Mouse (Mus musculus): ENCODE measurements around the gene Ngef. TPM values are rescaled to one million over a fixed set of nuclear protein-coding genes. Genes with fewer than 3 reads are reported as not detected.

Gene Ngef
- polyA plus RNA-seq, 1 experiment from 2014 or later = 36.4 TPM

DNA sequence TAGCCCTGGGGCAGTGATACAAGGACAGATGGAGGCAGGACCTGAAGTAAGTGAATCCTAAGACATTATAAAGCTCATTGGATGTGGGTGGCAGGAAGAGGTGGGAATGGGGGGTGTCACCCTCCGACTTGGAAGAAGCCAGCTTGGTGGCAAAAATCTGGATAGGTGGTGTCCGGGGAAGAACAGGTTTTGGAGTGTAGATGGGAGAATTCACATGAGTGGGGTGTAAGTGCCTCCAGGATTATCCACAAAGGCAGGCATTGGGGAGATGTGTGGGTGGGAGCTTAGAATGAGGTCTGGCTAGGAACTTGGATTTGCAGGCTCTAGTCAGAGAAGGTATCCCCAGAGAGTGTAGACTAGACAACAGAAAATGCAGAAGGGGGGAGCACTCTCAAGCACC is 31.6 kb upstream of the Ngef start:
- no peak for ATAC-seq
- Histone ChIP-seq H3K27ac (ENCODE audit: low read length) (no peak overlapping the region), H3K4me1 (replicated peaks; ENCODE audit: control insufficient read depth, insufficient read depth, low read length) (peaks cover 4% of the 10 kb centered on the region; the same call in 1 of the 2 replicates), H3K27me3 (replicated peaks; ENCODE audit: control insufficient read depth, insufficient read depth, low read length) (no peaks in the 10 kb centered on the region), H3K9ac (replicated peaks; ENCODE audit: low read depth, low read length) (no peak overlapping the region), H3K9me3 (ENCODE audit: control insufficient read depth, low read length) (no peaks in the 10 kb centered on the region), H3K36me3 (ENCODE audit: control insufficient read depth, insufficient read depth) (no peaks in the 10 kb centered on the region), H3K4me2 (ENCODE audit: low read length) (no peak overlapping the region), H3K4me3 (replicated peaks; ENCODE audit: low read length) (no peak overlapping the region)
- 89% methylated on average over 2 of the region's 2 CpGs for WGBS

DNA sequence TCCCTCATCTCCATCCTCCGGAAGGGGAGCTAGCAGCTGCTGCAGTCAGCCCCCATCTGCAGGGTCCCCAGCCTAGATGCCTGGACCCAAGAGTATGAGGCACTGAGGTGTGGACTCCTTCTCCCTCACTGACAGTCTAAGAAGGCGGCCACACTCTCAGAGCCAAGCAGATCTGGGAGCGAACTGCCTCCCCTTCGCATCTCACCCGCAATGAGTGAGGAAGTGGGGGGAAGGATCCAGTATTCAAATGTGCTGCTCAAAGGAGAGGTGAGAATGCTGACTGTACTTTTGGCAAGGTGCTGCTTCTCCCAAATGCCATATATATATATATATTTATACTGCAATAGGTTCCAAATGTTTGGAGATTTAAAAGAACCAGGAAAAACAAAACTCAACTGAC is 29.7 kb upstream of the Ngef start:
- ATAC-seq = no peak
- no peak overlapping the region for H3K4me2 ChIP-seq (ENCODE audit: low read length)
- H3K36me3 ChIP-seq (ENCODE audit: control insufficient read depth, insufficient read depth) = no peaks in the 10 kb centered on the region
- 77% methylated on average over 5 of the region's 5 CpGs for WGBS
- H3K9me3 ChIP-seq (ENCODE audit: control insufficient read depth, low read length) = no peaks in the 10 kb centered on the region
- H3K27ac ChIP-seq (ENCODE audit: low read length) = no peak overlapping the region
- H3K4me3 ChIP-seq (replicated peaks; ENCODE audit: low read length) = no peak overlapping the region
- H3K9ac ChIP-seq (replicated peaks; ENCODE audit: low read depth, low read length) = no peak overlapping the region
- H3K27me3 ChIP-seq (replicated peaks; ENCODE audit: control insufficient read depth, insufficient read depth, low read length) = no peaks in the 10 kb centered on the region
- peaks cover 2% of the 10 kb centered on the region; the same call in 1 of the 2 replicates for H3K4me1 ChIP-seq (replicated peaks; ENCODE audit: control insufficient read depth, insufficient read depth, low read length)

DNA sequence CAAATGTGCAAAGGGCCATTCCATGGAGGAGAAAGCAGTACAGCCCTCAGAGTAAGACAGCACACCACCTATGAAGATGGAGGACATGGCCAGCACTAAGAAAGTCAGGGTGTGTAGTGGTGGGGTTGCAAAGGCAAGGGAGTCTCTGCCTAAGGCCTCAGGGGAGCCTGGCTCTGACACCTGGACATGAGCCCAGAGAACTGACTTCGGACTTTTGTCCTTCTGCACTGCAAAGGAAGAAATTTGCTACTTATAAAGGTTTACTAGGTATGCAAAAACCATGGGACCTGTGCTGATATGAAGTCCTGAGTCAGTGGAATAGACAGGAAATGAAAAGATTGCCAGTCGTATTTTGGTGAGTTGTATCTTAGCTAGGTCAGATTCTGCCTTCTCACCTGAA is 28.1 kb upstream of the Ngef start:
- WGBS = 82% methylated on average over 2 of the region's 2 CpGs
- no peaks in the 10 kb centered on the region for H3K36me3 ChIP-seq (ENCODE audit: control insufficient read depth, insufficient read depth)
- H3K4me1 ChIP-seq (replicated peaks; ENCODE audit: control insufficient read depth, insufficient read depth, low read length) = no peaks in the 10 kb centered on the region
- H3K4me3 ChIP-seq (replicated peaks; ENCODE audit: low read length) = no peak overlapping the region
- no peak overlapping the region for H3K27ac ChIP-seq (ENCODE audit: low read length)
- no peaks in the 10 kb centered on the region for H3K27me3 ChIP-seq (replicated peaks; ENCODE audit: control insufficient read depth, insufficient read depth, low read length)
- no peak for ATAC-seq
- H3K4me2 ChIP-seq (ENCODE audit: low read length) = no peak overlapping the region
- no peak overlapping the region for H3K9ac ChIP-seq (replicated peaks; ENCODE audit: low read depth, low read length)
- H3K9me3 ChIP-seq (ENCODE audit: control insufficient read depth, low read length) = no peaks in the 10 kb centered on the region

DNA sequence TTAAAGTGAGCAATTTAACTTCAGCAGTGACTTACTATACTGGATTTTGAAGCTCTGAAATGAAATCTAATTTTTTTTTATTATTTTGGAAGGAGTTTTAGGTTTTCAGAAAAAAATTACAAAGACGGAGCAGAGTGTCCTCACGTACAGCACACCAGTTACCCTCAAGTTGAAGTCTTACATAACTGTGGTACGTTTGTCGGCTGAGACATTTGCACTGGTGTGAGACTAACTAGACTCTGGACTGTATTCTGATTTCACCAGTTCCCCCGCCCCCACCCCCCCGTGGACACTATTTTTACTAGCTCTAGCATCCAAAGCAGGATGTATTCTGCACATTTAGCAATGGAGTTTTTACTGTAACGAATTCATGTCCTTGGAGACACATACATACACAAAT is 26.9 kb upstream of the Ngef start:
- H3K36me3 ChIP-seq (ENCODE audit: control insufficient read depth, insufficient read depth) = no peaks in the 10 kb centered on the region
- no peak overlapping the region for H3K9ac ChIP-seq (replicated peaks; ENCODE audit: low read depth, low read length)
- H3K4me2 ChIP-seq (ENCODE audit: low read length) = no peak overlapping the region
- H3K27ac ChIP-seq (ENCODE audit: low read length) = no peak overlapping the region
- H3K4me1 ChIP-seq (replicated peaks; ENCODE audit: control insufficient read depth, insufficient read depth, low read length) = no peaks in the 10 kb centered on the region
- H3K27me3 ChIP-seq (replicated peaks; ENCODE audit: control insufficient read depth, insufficient read depth, low read length) = no peaks in the 10 kb centered on the region
- no peak for ATAC-seq
- no peak overlapping the region for H3K4me3 ChIP-seq (replicated peaks; ENCODE audit: low read length)
- no peaks in the 10 kb centered on the region for H3K9me3 ChIP-seq (ENCODE audit: control insufficient read depth, low read length)
- WGBS = 79% methylated on average over 7 of the region's 7 CpGs

DNA sequence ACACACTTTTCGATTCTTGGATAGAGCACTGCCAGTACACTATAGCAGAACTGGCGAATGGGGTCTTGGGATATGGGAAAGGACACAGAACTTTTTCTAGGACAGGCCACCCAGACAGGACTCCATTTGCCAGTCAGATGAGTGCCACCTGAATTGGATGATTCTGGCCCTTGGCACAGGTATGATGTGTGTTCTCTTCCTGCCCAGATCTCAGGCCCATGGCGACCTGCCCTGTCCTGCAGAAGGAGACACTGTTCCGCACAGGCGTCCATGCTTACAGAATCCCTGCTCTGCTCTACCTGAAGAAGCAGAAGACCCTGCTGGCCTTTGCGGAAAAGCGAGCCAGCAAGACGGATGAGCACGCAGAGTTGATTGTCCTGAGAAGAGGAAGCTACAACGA is 21.0 kb upstream of the Ngef start:
- Histone ChIP-seq H3K9ac (replicated peaks; ENCODE audit: low read depth, low read length) (no peak overlapping the region), H3K4me1 (replicated peaks; ENCODE audit: control insufficient read depth, insufficient read depth, low read length) (no peaks in the 10 kb centered on the region), H3K27me3 (replicated peaks; ENCODE audit: control insufficient read depth, insufficient read depth, low read length) (no peaks in the 10 kb centered on the region), H3K36me3 (ENCODE audit: control insufficient read depth, insufficient read depth) (no peaks in the 10 kb centered on the region), H3K4me2 (ENCODE audit: low read length) (no peak overlapping the region), H3K9me3 (ENCODE audit: control insufficient read depth, low read length) (no peaks in the 10 kb centered on the region), H3K27ac (ENCODE audit: low read length) (no peak overlapping the region), H3K4me3 (replicated peaks; ENCODE audit: low read length) (no peak overlapping the region)
- WGBS = 94% methylated on average over 10 of the region's 10 CpGs
- ATAC-seq = no peak

DNA sequence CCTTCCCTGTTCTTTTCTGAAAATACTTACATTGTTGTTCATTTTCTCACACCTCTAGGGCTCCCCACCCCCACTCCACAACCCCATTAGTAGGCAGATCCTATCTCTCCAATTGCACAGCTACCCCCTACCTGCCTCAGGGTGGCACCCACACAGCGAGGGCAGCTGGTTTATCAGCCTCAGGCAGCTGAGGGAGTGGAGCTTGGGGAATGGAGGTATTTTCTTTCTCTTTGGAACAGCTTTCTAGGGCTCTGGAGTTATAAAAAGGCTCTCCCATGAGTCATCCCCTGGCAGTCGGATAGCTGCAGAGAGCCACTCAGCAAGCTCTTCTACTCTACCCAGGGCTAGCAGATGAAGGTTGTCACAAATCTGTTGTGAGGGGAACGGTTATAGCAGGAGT is 20.6 kb upstream of the Ngef start:
- Histone ChIP-seq H3K9ac (replicated peaks; ENCODE audit: low read depth, low read length) (no peak overlapping the region), H3K4me2 (ENCODE audit: low read length) (no peak overlapping the region), H3K4me1 (replicated peaks; ENCODE audit: control insufficient read depth, insufficient read depth, low read length) (no peaks in the 10 kb centered on the region), H3K27me3 (replicated peaks; ENCODE audit: control insufficient read depth, insufficient read depth, low read length) (no peaks in the 10 kb centered on the region), H3K36me3 (ENCODE audit: control insufficient read depth, insufficient read depth) (no peaks in the 10 kb centered on the region), H3K27ac (ENCODE audit: low read length) (no peak overlapping the region), H3K4me3 (replicated peaks; ENCODE audit: low read length) (no peak overlapping the region), H3K9me3 (ENCODE audit: control insufficient read depth, low read length) (no peaks in the 10 kb centered on the region)
- 78% methylated on average over 3 of the region's 3 CpGs for WGBS
- ATAC-seq = no peak

DNA sequence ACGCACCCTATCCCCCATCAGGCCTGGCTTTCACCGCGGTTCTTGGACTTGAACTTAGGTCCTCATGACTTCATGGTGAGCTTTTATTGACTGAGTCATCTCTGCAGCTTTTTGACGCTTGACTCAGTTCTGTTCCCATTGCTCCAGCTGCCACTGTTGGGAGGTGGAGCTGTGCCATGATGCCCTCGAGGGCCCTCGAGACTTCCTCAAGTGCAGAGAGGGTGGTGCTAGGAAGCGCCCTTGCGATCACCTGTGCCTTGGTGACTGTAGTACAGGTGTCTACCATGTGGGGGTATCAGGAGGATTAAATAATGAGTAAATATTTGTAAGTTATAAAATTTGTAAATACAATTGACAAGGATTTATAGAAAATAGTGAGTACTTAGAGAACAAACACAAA is 16.3 kb upstream of the Ngef start:
- Histone ChIP-seq H3K27me3 (replicated peaks; ENCODE audit: control insufficient read depth, insufficient read depth, low read length) (no peaks in the 10 kb centered on the region), H3K36me3 (ENCODE audit: control insufficient read depth, insufficient read depth) (no peaks in the 10 kb centered on the region), H3K4me2 (ENCODE audit: low read length) (no peak overlapping the region), H3K9ac (replicated peaks; ENCODE audit: low read depth, low read length) (no peak overlapping the region), H3K9me3 (ENCODE audit: control insufficient read depth, low read length) (no peaks in the 10 kb centered on the region), H3K4me3 (replicated peaks; ENCODE audit: low read length) (no peak overlapping the region), H3K27ac (ENCODE audit: low read length) (no peak overlapping the region), H3K4me1 (replicated peaks; ENCODE audit: control insufficient read depth, insufficient read depth, low read length) (no peaks in the 10 kb centered on the region)
- ATAC-seq = no peak
- 91% methylated on average over 8 of the region's 8 CpGs for WGBS

DNA sequence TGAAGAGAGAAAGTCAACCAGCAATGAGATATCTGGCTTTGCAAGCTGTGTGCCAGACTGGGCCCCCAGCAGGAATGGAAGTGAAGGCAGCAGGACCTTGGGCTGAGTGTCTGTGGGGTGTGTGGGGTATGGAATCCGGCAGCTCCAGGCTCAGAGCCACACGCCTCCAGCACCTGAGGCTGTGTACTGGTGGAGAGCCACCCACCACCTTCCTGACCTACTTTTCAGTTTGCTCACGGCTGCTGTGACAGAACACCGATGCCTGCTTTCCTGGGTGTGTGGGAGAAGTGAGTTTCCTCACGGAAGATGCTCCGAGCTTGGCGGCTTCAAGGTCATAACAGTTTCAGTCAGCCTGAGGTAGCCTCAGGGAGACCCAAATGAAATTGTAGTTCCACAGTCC is 15.5 kb upstream of the Ngef start:
- Histone ChIP-seq H3K9me3 (ENCODE audit: control insufficient read depth, low read length) (no peaks in the 10 kb centered on the region), H3K9ac (replicated peaks; ENCODE audit: low read depth, low read length) (no peak overlapping the region), H3K4me1 (replicated peaks; ENCODE audit: control insufficient read depth, insufficient read depth, low read length) (no peaks in the 10 kb centered on the region), H3K36me3 (ENCODE audit: control insufficient read depth, insufficient read depth) (no peaks in the 10 kb centered on the region), H3K27me3 (replicated peaks; ENCODE audit: control insufficient read depth, insufficient read depth, low read length) (no peaks in the 10 kb centered on the region), H3K4me3 (replicated peaks; ENCODE audit: low read length) (no peak overlapping the region), H3K4me2 (ENCODE audit: low read length) (no peak overlapping the region), H3K27ac (ENCODE audit: low read length) (no peak overlapping the region)
- ATAC-seq = no peak
- WGBS = 94% methylated on average over 7 of the region's 7 CpGs

DNA sequence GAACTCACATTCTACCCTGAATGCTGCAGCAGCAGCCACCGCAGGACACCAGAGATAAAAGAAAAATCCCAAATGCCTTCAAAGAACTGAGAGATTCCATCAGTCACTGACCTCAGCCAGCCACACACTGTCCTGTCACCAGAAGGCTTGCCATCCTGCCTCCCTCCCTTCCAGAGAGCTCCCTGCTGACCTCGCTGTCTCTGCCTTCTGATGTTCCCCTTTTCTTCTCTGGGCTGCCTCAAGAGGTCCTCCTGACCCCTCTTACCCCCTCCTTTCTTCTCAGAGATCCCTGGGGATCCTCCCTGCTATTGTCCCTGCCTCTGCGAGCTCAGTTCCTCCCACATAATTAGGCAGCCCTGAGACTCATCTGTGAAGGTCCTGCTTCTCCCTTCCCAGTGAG is 7.2 kb upstream of the Ngef start:
- 10% methylated on average over 3 of the region's 3 CpGs for WGBS
- Histone ChIP-seq H3K27ac (ENCODE audit: low read length) (no peak overlapping the region), H3K4me1 (replicated peaks; ENCODE audit: control insufficient read depth, insufficient read depth, low read length) (no peaks in the 10 kb centered on the region), H3K27me3 (replicated peaks; ENCODE audit: control insufficient read depth, insufficient read depth, low read length) (no peaks in the 10 kb centered on the region), H3K4me3 (replicated peaks; ENCODE audit: low read length) (no peak overlapping the region), H3K9me3 (ENCODE audit: control insufficient read depth, low read length) (no peaks in the 10 kb centered on the region), H3K36me3 (ENCODE audit: control insufficient read depth, insufficient read depth) (no peaks in the 10 kb centered on the region), H3K4me2 (ENCODE audit: low read length) (no peak overlapping the region), H3K9ac (replicated peaks; ENCODE audit: low read depth, low read length) (no peak overlapping the region)
- ATAC-seq = no peak

DNA sequence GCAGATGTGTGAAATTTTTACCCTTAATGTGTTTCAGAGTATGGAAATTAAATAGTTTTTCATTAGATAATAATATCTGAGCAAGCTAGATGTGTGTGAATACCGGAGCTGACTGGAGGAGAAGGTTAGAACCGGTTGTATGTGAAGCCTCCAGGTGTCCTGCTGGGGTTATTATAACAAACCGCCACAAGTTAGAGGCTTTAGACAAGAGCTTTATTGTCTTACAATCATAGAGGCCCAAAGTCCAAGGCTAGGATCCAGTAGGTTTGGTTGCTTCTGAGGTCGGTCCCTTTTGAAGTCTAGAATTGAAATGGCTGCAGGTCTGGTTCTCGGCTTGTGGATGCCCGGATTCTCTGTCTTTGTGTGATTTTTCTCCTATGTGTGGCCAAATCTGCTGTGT is 5.3 kb upstream of the Ngef start:
- no peaks in the 10 kb centered on the region for H3K27me3 ChIP-seq (replicated peaks; ENCODE audit: control insufficient read depth, insufficient read depth, low read length)
- no peak overlapping the region for H3K27ac ChIP-seq (ENCODE audit: low read length)
- 83% methylated on average over 6 of the region's 6 CpGs for WGBS
- no peaks in the 10 kb centered on the region for H3K36me3 ChIP-seq (ENCODE audit: control insufficient read depth, insufficient read depth)
- no peak overlapping the region for H3K4me3 ChIP-seq (replicated peaks; ENCODE audit: low read length)
- H3K9ac ChIP-seq (replicated peaks; ENCODE audit: low read depth, low read length) = no peak overlapping the region
- no peak overlapping the region for H3K4me2 ChIP-seq (ENCODE audit: low read length)
- no peak for ATAC-seq
- H3K9me3 ChIP-seq (ENCODE audit: control insufficient read depth, low read length) = no peaks in the 10 kb centered on the region
- peaks cover 13% of the 10 kb centered on the region for H3K4me1 ChIP-seq (replicated peaks; ENCODE audit: control insufficient read depth, insufficient read depth, low read length)
